Mouse (Mus musculus): Measurements from ENCODE around the gene Dytn.
"Not testable (repeated sequence)": the region's sequence is repeated elsewhere in the genome, so short reads cannot be mapped to it uniquely, and the experiment has no call there.

Dytn gene

GRCm38 (mm10) chr1:63686827-63687226 lies at the start of gene Dytn:
Gene Dytn, minus strand, starts transcription at chr1:63686927.
- DNase-seq (ENCODE audit: low read depth, low spot score) = no peak

- peak; percentile 90 for DNase-seq (ENCODE audit: low read depth, low spot score)
Observed at GRCm38 (mm10) chr1:63730240-63730771, 43.6 kb upstream of the Dytn start, which contains the start of the genes Mdh1b and Fastkd2. Gene Mdh1b, minus strand, starts transcription at chr1:63730318. Gene Fastkd2, plus strand, starts transcription at chr1:63730614.

- no peak for DNase-seq (ENCODE audit: low read depth, low spot score)
Observed at GRCm38 (mm10) chr1:63729796-63730195, 43.1 kb upstream of the Dytn start.

- no peak for DNase-seq (ENCODE audit: low read depth, low spot score)
Observed at GRCm38 (mm10) chr1:63720161-63720560, 33.4 kb upstream of the Dytn start.

- no peak for DNase-seq (ENCODE audit: low read depth, low spot score)
Observed at GRCm38 (mm10) chr1:63708876-63709275, 22.1 kb upstream of the Dytn start.

GRCm38 (mm10) chr1:63705733-63706132 lies 19.0 kb upstream of the Dytn start:
- DNase-seq (ENCODE audit: low read depth, low spot score) = no peak

- no peak for DNase-seq (ENCODE audit: low read depth, low spot score)
Observed at GRCm38 (mm10) chr1:63696861-63697260, 10.1 kb upstream of the Dytn start.

- no peak for DNase-seq (ENCODE audit: low read depth, low spot score)
Observed at GRCm38 (mm10) chr1:63675975-63676374, 10.8 kb downstream of the Dytn start.

GRCm38 (mm10) chr1:63668852-63669160 lies 17.9 kb downstream of the Dytn start:
- DNase-seq (ENCODE audit: low read depth, low spot score) = peak; percentile 56

- DNase-seq (ENCODE audit: low read depth, low spot score) = no peak
Observed at GRCm38 (mm10) chr1:63667949-63668851, 18.5 kb downstream of the Dytn start.

- no peak for DNase-seq (ENCODE audit: low read depth, low spot score)
Observed at GRCm38 (mm10) chr1:63667201-63667948, 19.4 kb downstream of the Dytn start.

- no peak for DNase-seq (ENCODE audit: low read depth, low spot score)
Observed at GRCm38 (mm10) chr1:63666089-63666488, 20.6 kb downstream of the Dytn start.

GRCm38 (mm10) chr1:63659591-63659990 lies 27.1 kb downstream of the Dytn start:
- peak; percentile 88 for DNase-seq (ENCODE audit: low read depth, low spot score)

- peak; percentile 90 for DNase-seq (ENCODE audit: low read depth, low spot score)
Observed at GRCm38 (mm10) chr1:63658016-63658415, 28.7 kb downstream of the Dytn start.

GRCm38 (mm10) chr1:63639921-63640320 lies 46.8 kb downstream of the Dytn start:
- DNase-seq (ENCODE audit: low read depth, low spot score) = no peak

GRCm38 (mm10) chr1:63630390-63630789 lies 56.3 kb downstream of the Dytn start:
- DNase-seq (ENCODE audit: low read depth, low spot score) = not testable (repeated sequence)

GRCm38 (mm10) chr1:63628211-63628610 lies 58.5 kb downstream of the Dytn start:
- DNase-seq (ENCODE audit: low read depth, low spot score) = peak; percentile 5

- no peak for DNase-seq (ENCODE audit: low read depth, low spot score)
Observed at GRCm38 (mm10) chr1:63615668-63616067, 71.1 kb downstream of the Dytn start, which contains the start of gene Gm39653. Gene Gm39653, plus strand, starts transcription at chr1:63615968.

- DNase-seq (ENCODE audit: low read depth, low spot score) = peak; percentile 76
Observed at GRCm38 (mm10) chr1:63614594-63614993, 72.1 kb downstream of the Dytn start.

- no peak for DNase-seq (ENCODE audit: low read depth, low spot score)
Observed at GRCm38 (mm10) chr1:63609613-63610012, 77.1 kb downstream of the Dytn start.

GRCm38 (mm10) chr1:63603870-63604500 lies 82.7 kb downstream of the Dytn start:
- DNase-seq (ENCODE audit: low read depth, low spot score) = no peak

GRCm38 (mm10) chr1:63586869-63587268 lies 99.9 kb downstream of the Dytn start:
- DNase-seq (ENCODE audit: low read depth, low spot score) = no peak

Data from forelimb bud, embryonic 11.5 days (tissue).